Mouse (Mus musculus) olfactory bulb, adult 2 months (tissue): ENCODE results near the gene Pax6.

Source experiments
- CTCF ChIP-seq: fragments of 200-500 bp; IDR thresholded peaks from 2 replicates; pipeline ENCODE4 v1.5.1; 2012; ENCODE audit warnings: low read depth, mild to moderate bottlenecking, low read length, moderate library complexity; ENCODE audit not compliant: insufficient read depth
- POLR2A ChIP-seq: fragments of 200-500 bp; IDR thresholded peaks from 2 replicates; pipeline ENCODE4 v1.6.1; 2012; ENCODE audit warnings: mild to moderate bottlenecking, low read depth, low read length, moderate library complexity; ENCODE audit not compliant: insufficient read depth

DNA sequence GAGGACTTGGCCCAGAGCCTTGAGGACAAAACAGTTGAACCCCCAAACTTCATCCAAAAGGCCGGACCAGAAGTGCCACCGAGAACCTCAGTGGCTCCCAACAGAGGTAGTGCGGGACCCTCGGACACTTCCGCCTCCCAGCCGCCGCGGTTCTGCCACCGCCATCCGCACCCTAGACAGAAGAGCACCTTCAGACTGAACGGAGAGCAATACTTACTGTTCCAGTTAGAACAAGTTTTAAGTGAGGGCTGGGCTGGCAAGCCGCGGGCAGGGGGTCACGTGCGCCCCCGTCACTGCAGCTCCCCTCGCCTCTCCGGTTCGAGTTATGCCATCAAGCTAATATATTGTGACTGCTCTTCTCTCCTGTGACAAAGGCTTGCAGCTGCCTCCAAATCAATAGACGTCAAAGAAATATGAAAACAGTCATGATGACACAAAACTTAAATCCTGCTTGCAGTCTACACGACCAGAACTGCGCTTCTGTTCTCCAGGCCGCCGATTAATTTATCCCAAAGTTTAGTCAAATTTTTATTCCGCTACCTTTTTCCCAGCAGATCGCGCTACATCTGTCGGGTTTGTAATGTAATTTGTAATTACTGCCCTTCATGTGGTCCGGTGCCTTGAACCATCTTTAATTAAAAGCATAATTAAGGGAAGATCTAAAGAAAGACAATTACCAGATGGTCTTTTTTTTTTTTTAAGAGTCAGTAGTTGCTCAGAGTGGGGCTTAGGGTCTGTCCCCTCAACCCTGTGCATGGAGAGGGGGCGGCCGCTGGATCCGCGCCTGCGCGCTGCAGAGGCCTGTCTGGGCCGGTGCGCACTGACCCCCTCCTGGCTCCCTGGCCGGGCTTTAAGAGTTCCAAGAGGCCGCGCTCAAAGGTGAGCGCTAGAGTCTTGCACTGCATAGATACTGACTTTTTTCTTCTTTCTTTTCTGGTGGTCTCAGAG is 8.5 kb upstream of the Pax6 start:
- TF ChIP-seq CTCF (no peak), POLR2A (no peak)
